Mouse (Mus musculus): Measurements from ENCODE around the gene Arhgap22. TPM values are rescaled to one million over a fixed set of nuclear protein-coding genes. Genes with fewer than 3 reads are reported as not detected.

Arhgap22 gene
- polyA plus RNA-seq, 1 experiment from 2014 or later = 9.3 TPM

DNA sequence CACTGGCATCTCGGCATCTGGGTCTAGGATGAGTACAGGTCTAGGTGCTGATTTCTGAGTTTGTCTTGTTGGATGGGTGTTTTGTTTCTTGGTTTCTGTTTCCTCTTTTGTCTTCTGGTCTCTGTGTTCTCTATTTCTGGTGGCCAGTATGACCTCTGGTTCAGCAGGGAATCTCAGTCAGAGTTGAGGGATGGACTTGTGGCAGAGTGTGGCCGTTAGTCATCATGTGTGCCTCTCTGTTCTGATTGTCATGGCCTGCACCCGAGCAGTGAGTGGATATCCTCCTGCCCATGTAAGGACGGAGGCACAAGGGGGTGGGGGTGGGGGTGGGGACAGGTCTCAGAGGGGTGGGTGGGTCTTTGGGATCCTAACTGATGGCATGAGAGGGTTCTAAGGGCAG lies 11.7 kb upstream of the Arhgap22 start:
- DNase-seq (ENCODE audit: low spot score) = peak; percentile 69
- WGBS = 72% methylated on average over 4 of the region's 4 CpGs
- Histone ChIP-seq H3K36me3 (no peaks in the 10 kb centered on the region), H3K27ac (no peak overlapping the region), H3K4me1 (0 out of 2 replicates have a peak, but pooled peaks cover 5% of the 10 kb centered on the region), H3K4me3 (no peak overlapping the region), H3K27me3 (ENCODE audit: insufficient read depth, poor library complexity, severe bottlenecking) (no peaks in the 10 kb centered on the region; the same call in 1 of the 2 replicates), H3K9me3 (no peaks in the 10 kb centered on the region)

GRCm38 (mm10) chr14:33202885-33203284 lies 10.9 kb upstream of the Arhgap22 start:
- no peaks in the 10 kb centered on the region for H3K36me3 ChIP-seq
- peak; percentile 45 for DNase-seq (ENCODE audit: low spot score)
- H3K9me3 ChIP-seq = no peaks in the 10 kb centered on the region
- no peak overlapping the region for H3K4me3 ChIP-seq
- H3K27ac ChIP-seq = no peak overlapping the region
- 63% methylated on average over 6 of the region's 6 CpGs for WGBS
- 0 out of 2 replicates have a peak, but pooled peaks cover 5% of the 10 kb centered on the region for H3K4me1 ChIP-seq
- H3K27me3 ChIP-seq (ENCODE audit: insufficient read depth, poor library complexity, severe bottlenecking) = peaks cover 4% of the 10 kb centered on the region; the same call in 1 of the 2 replicates

DNA sequence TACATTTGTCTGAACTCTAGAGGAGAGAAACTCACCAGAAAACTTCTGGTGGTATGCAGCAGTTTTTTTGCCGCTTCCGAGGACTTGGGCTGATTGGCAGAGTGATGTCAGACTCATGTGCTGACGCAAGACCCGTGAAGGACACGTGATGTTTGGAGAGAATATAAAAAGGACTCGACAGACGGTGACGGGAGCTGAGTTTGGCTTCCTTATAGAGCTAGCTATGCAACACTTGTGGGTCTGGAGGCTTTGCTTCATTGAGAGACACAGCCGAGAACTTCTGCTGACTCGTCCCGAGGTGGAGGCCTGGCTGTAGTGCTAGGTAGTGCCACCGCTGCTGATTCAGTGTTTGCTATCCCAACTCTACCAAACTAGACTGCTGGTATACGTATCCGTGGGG lies 10.0 kb upstream of the Arhgap22 start:
- Histone ChIP-seq H3K27me3 (ENCODE audit: insufficient read depth, poor library complexity, severe bottlenecking) (peaks cover 13% of the 10 kb centered on the region; the same call in 1 of the 2 replicates), H3K9me3 (no peaks in the 10 kb centered on the region), H3K4me3 (no peak overlapping the region), H3K4me1 (0 out of 2 replicates have a peak, but pooled peaks cover 8% of the 10 kb centered on the region), H3K36me3 (no peaks in the 10 kb centered on the region), H3K27ac (no peak overlapping the region)
- DNase-seq (ENCODE audit: low spot score) = peak; percentile 51
- 81% methylated on average over 14 of the region's 14 CpGs for WGBS

DNA sequence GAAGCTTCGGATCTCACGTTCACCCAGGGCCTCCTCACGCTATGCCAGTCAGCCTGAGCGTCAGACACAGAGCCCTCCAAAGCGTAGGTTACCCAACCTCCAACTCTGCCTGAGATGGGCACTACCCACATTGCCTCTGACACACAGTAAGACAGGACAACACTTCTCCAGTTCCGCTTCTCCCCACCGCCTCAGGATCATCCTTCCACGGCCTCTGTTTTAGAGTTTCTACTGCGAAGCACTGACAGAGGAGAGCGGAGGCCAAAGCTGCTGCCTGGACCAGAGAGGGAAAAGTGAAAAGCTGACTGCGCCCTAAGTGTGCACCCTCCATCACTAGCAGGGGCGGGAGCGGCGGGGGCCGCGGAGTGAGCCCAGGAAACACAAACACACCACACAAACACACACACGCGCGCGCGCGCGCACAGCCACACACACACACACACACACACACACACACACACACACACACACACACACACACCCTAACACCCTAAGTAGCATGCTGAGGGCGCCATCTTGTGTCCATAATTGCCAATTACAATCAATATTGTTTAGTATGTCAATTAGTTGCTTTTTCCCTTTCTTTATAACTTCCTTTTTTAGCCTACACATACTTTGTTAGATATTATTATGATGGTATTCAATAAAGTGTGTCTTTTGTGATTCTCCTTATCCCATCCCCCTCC lies 8.4 kb upstream of the Arhgap22 start:
- Histone ChIP-seq H3K9me3 (no peaks in the 10 kb centered on the region), H3K27me3 (ENCODE audit: insufficient read depth, poor library complexity, severe bottlenecking) (peaks cover 13% of the 10 kb centered on the region), H3K27ac (no peak overlapping the region), H3K36me3 (no peaks in the 10 kb centered on the region), H3K4me3 (peak overlapping the region; percentile 41), H3K4me1 (0 out of 2 replicates have a peak, but pooled peaks cover 8% of the 10 kb centered on the region)
- 35% methylated on average over 24 of the region's 24 CpGs for WGBS
- DNase-seq (ENCODE audit: low spot score) = no peak

- no peaks in the 10 kb centered on the region for H3K9me3 ChIP-seq
- 13% methylated on average over 2 of the region's 2 CpGs for WGBS
Measured at GRCm38 (mm10) chr14:33207011-33207410, 6.8 kb upstream of the Arhgap22 start.

DNA sequence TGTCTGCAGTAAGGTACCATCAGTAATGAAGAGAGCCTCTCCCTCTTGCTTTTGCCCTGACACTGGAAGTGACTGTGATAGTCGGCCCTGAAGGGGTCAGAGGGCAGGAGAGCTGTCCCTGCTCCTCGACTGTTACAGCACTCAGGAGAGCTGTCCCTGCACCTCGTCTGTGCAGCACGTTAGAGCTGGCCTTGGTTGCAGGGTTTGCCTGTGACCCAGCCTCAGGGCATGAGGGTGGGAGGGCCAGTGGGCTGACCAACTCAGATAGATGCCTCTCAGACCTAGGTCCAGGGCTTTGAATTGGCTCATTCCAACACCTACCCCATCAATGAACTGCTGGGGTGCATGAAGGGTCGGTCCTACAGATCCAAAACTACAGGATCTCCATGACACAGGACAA lies 5.5 kb upstream of the Arhgap22 start:
- Histone ChIP-seq H3K4me3 (no peak overlapping the region), H3K27ac (no peak overlapping the region), H3K36me3 (no peaks in the 10 kb centered on the region), H3K27me3 (ENCODE audit: insufficient read depth, poor library complexity, severe bottlenecking) (peaks cover 13% of the 10 kb centered on the region), H3K4me1 (0 out of 2 replicates have a peak, but pooled peaks cover 8% of the 10 kb centered on the region), H3K9me3 (no peaks in the 10 kb centered on the region)
- WGBS = 33% methylated on average over 5 of the region's 5 CpGs
- DNase-seq (ENCODE audit: low spot score) = no peak

More at GRCm38 (mm10) chr14:33207011-33207410, 6.8 kb upstream of the Arhgap22 start:
- Histone ChIP-seq H3K27ac (no peak overlapping the region), H3K27me3 (ENCODE audit: insufficient read depth, poor library complexity, severe bottlenecking) (peaks cover 13% of the 10 kb centered on the region), H3K4me3 (no peak overlapping the region), H3K4me1 (0 out of 2 replicates have a peak, but pooled peaks cover 8% of the 10 kb centered on the region), H3K36me3 (no peaks in the 10 kb centered on the region)
- DNase-seq (ENCODE audit: low spot score) = no peak

- H3K9me3 ChIP-seq = no peaks in the 10 kb centered on the region
- H3K36me3 ChIP-seq = no peaks in the 10 kb centered on the region
- WGBS = 79% methylated on average over 8 of the region's 8 CpGs
- no peak overlapping the region for H3K4me3 ChIP-seq
- peaks cover 33% of the 10 kb centered on the region for H3K27me3 ChIP-seq (ENCODE audit: insufficient read depth, poor library complexity, severe bottlenecking)
- peaks cover 14% of the 10 kb centered on the region for H3K4me1 ChIP-seq
- DNase-seq (ENCODE audit: low spot score) = no peak
- H3K27ac ChIP-seq = no peak overlapping the region
Measured at GRCm38 (mm10) chr14:33210806-33211205, 3.0 kb upstream of the Arhgap22 start.

GRCm38 (mm10) chr14:33212271-33212957 lies 1.4 kb upstream of the Arhgap22 start:
- DNase-seq (ENCODE audit: low spot score) = no peak
- Histone ChIP-seq H3K27ac (no peak overlapping the region), H3K4me1 (peaks cover 14% of the 10 kb centered on the region), H3K4me3 (no peak overlapping the region), H3K9me3 (no peaks in the 10 kb centered on the region), H3K36me3 (no peaks in the 10 kb centered on the region), H3K27me3 (ENCODE audit: insufficient read depth, poor library complexity, severe bottlenecking) (peaks cover 49% of the 10 kb centered on the region)
- WGBS = 73% methylated on average over 5 of the region's 5 CpGs

GRCm38 (mm10) chr14:33212958-33213309 lies 892 bp upstream of the Arhgap22 start:
- 85% methylated on average over 12 of the region's 12 CpGs for WGBS
- peaks cover 14% of the 10 kb centered on the region for H3K4me1 ChIP-seq
- H3K27ac ChIP-seq = no peak overlapping the region
- no peak overlapping the region for H3K4me3 ChIP-seq
- no peaks in the 10 kb centered on the region for H3K9me3 ChIP-seq
- peaks cover 49% of the 10 kb centered on the region for H3K27me3 ChIP-seq (ENCODE audit: insufficient read depth, poor library complexity, severe bottlenecking)
- no peak for DNase-seq (ENCODE audit: low spot score)
- no peaks in the 10 kb centered on the region for H3K36me3 ChIP-seq

DNA sequence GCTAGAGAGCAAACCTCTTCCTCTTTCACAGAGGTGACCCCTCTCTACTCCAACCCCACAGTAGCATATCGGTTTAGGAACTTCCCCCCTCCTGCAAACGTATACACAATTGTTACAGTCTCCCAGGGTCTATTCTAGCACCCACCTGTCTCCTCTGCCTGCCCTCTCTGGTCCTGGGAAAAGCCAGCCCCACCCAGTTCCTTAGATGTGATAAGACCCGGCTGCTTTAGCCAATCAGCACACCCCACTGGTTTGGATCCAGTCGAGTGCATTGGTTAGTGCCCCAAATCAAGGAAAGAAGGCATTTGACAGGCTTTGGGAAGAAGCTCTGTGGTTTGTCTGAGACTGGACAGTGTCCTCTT lies 922 bp downstream of the Arhgap22 start:
- Histone ChIP-seq H3K9me3 (no peaks in the 10 kb centered on the region), H3K4me1 (peaks cover 14% of the 10 kb centered on the region), H3K4me3 (no peak overlapping the region), H3K27me3 (ENCODE audit: insufficient read depth, poor library complexity, severe bottlenecking) (peaks cover 44% of the 10 kb centered on the region), H3K27ac (no peak overlapping the region), H3K36me3 (no peaks in the 10 kb centered on the region)
- 21% methylated on average over 4 of the region's 4 CpGs for WGBS
- no peak for DNase-seq (ENCODE audit: low spot score)

- Histone ChIP-seq H3K4me1 (peaks cover 14% of the 10 kb centered on the region), H3K27me3 (ENCODE audit: insufficient read depth, poor library complexity, severe bottlenecking) (peaks cover 44% of the 10 kb centered on the region), H3K36me3 (no peaks in the 10 kb centered on the region), H3K9me3 (no peaks in the 10 kb centered on the region), H3K4me3 (no peak overlapping the region), H3K27ac (no peak overlapping the region)
- WGBS = 75% methylated on average over 1 of the region's 1 CpGs
- DNase-seq (ENCODE audit: low spot score) = no peak
Measured at GRCm38 (mm10) chr14:33215163-33215562, 1.3 kb downstream of the Arhgap22 start.

- Histone ChIP-seq H3K27ac (no peak overlapping the region), H3K36me3 (no peaks in the 10 kb centered on the region), H3K27me3 (ENCODE audit: insufficient read depth, poor library complexity, severe bottlenecking) (peaks cover 44% of the 10 kb centered on the region), H3K4me1 (peaks cover 14% of the 10 kb centered on the region), H3K9me3 (no peaks in the 10 kb centered on the region), H3K4me3 (no peak overlapping the region)
- 80% methylated on average over 19 of the region's 19 CpGs for WGBS
- DNase-seq (ENCODE audit: low spot score) = no peak
Measured at GRCm38 (mm10) chr14:33216343-33217208, 2.8 kb downstream of the Arhgap22 start.

DNA sequence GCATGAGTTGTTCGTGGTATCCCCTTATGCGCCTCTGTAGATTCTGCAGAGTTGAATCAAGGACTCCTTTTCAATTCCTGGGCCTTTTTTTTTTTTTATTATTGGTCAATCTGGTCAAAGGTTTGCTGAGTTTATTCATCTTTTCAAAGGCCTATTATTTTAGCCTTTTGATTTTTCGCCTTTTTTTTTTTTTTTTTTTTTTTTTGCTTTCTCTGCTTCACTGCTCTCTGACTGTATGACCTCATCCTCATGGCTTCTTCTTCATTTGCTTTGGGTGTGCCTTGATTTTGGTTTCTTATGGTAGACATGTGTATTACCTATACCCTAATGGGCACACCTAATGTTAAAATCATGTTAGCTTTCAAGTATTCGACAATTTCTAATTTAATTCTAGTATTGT lies 11.4 kb downstream of the Arhgap22 start:
- Histone ChIP-seq H3K9me3 (no peaks in the 10 kb centered on the region), H3K27ac (no peak overlapping the region), H3K27me3 (ENCODE audit: insufficient read depth, poor library complexity, severe bottlenecking) (no peaks in the 10 kb centered on the region), H3K4me1 (peaks cover 10% of the 10 kb centered on the region), H3K36me3 (no peaks in the 10 kb centered on the region), H3K4me3 (no peak overlapping the region)
- DNase-seq (ENCODE audit: low spot score) = no peak
- 86% methylated on average over 4 of the region's 4 CpGs for WGBS
